Mouse (Mus musculus): ENCODE data around the gene Bcar1. TPM values are rescaled to one million over a fixed set of nuclear protein-coding genes. Genes with fewer than 3 reads are reported as not detected.

Bcar1 gene
- polyA plus RNA-seq, 1 experiment from 2014 or later, result 62.5 TPM

- Histone ChIP-seq H3K4me3 (ENCODE audit: low read depth, low read length) (no peak overlapping the region), H3K9me3 (ENCODE audit: control insufficient read depth, low read length) (no peaks in the 10 kb centered on the region), H3K4me1 (ENCODE audit: control insufficient read depth, insufficient read depth, low read length) (no peaks in the 10 kb centered on the region), H3K36me3 (ENCODE audit: control insufficient read depth, insufficient read depth, low read length) (no peaks in the 10 kb centered on the region), H3K27ac (ENCODE audit: low read depth, low read length) (no peak overlapping the region), H3K27me3 (ENCODE audit: control insufficient read depth, insufficient read depth, low read length) (no peaks in the 10 kb centered on the region), H3K9ac (ENCODE audit: low read length) (no peak overlapping the region), H3K4me2 (ENCODE audit: low read depth) (no peak overlapping the region)
- ATAC-seq (ENCODE audit: insufficient read depth, low FRiP score, low TSS enrichment), result no peak
- WGBS, result 75% methylated on average over 13 of the region's 13 CpGs
- no peak for DNase-seq (ENCODE audit: low spot score)
These were observed 17.1 kb upstream of the Bcar1 start for GRCm38 (mm10) chr8:111760708-111761107.

GRCm38 (mm10) chr8:111758817-111759216, 15.2 kb upstream of the Bcar1 start:
- Histone ChIP-seq H3K4me3 (ENCODE audit: low read depth, low read length) (no peak overlapping the region), H3K9ac (ENCODE audit: low read length) (no peak overlapping the region), H3K27ac (ENCODE audit: low read depth, low read length) (no peak overlapping the region), H3K4me1 (ENCODE audit: control insufficient read depth, insufficient read depth, low read length) (no peaks in the 10 kb centered on the region), H3K27me3 (ENCODE audit: control insufficient read depth, insufficient read depth, low read length) (no peaks in the 10 kb centered on the region), H3K4me2 (ENCODE audit: low read depth) (no peak overlapping the region), H3K36me3 (ENCODE audit: control insufficient read depth, insufficient read depth, low read length) (no peaks in the 10 kb centered on the region), H3K9me3 (ENCODE audit: control insufficient read depth, low read length) (no peaks in the 10 kb centered on the region)
- ATAC-seq (ENCODE audit: insufficient read depth, low FRiP score, low TSS enrichment) (no peak), DNase-seq (ENCODE audit: low spot score) (no peak)
- WGBS, result 89% methylated on average over 5 of the region's 5 CpGs

DNA sequence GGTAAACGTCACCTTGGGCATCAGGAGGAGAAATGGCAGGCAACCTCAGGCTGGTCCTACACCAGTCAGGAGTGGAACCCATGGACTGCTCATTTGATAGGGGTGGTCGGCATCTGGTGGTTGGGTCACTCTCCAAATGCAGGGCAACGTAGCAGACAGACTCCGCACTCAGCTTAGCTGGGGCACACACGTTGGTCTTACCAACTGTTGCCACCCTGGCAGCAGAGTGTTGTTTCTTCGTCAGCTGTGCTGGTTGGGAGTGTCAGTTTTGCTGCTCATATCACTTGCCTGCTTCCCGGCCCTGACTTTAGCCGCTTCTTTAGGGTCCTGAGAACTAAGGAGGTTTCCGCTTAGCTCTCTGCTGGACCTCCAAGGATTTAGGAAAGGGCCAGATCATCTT, 14.0 kb upstream of the Bcar1 start:
- no peak overlapping the region for H3K4me2 ChIP-seq (ENCODE audit: low read depth)
- no peak overlapping the region for H3K27ac ChIP-seq (ENCODE audit: low read depth, low read length)
- no peak overlapping the region for H3K4me3 ChIP-seq (ENCODE audit: low read depth, low read length)
- H3K36me3 ChIP-seq (ENCODE audit: control insufficient read depth, insufficient read depth, low read length), result no peaks in the 10 kb centered on the region
- no peak for ATAC-seq (ENCODE audit: insufficient read depth, low FRiP score, low TSS enrichment)
- H3K4me1 ChIP-seq (ENCODE audit: control insufficient read depth, insufficient read depth, low read length), result no peaks in the 10 kb centered on the region
- no peak for DNase-seq (ENCODE audit: low spot score)
- H3K27me3 ChIP-seq (ENCODE audit: control insufficient read depth, insufficient read depth, low read length), result no peaks in the 10 kb centered on the region
- WGBS, result 92% methylated on average over 9 of the region's 9 CpGs
- H3K9me3 ChIP-seq (ENCODE audit: control insufficient read depth, low read length), result no peaks in the 10 kb centered on the region
- no peak overlapping the region for H3K9ac ChIP-seq (ENCODE audit: low read length)

- H3K27me3 ChIP-seq (ENCODE audit: control insufficient read depth, insufficient read depth, low read length), result no peaks in the 10 kb centered on the region
- no peak overlapping the region for H3K4me2 ChIP-seq (ENCODE audit: low read depth)
- no peak overlapping the region for H3K4me3 ChIP-seq (ENCODE audit: low read depth, low read length)
- no peaks in the 10 kb centered on the region for H3K36me3 ChIP-seq (ENCODE audit: control insufficient read depth, insufficient read depth, low read length)
- H3K27ac ChIP-seq (ENCODE audit: low read depth, low read length), result no peak overlapping the region
- ATAC-seq (ENCODE audit: insufficient read depth, low FRiP score, low TSS enrichment), result no peak
- WGBS, result 92% methylated on average over 6 of the region's 6 CpGs
- no peak overlapping the region for H3K9ac ChIP-seq (ENCODE audit: low read length)
- no peaks in the 10 kb centered on the region for H3K9me3 ChIP-seq (ENCODE audit: control insufficient read depth, low read length)
- DNase-seq (ENCODE audit: low spot score), result no peak
- no peaks in the 10 kb centered on the region for H3K4me1 ChIP-seq (ENCODE audit: control insufficient read depth, insufficient read depth, low read length)
These were observed 11.1 kb upstream of the Bcar1 start for GRCm38 (mm10) chr8:111754736-111755135.

GRCm38 (mm10) chr8:111754088-111754487, 10.5 kb upstream of the Bcar1 start:
- no peak overlapping the region for H3K4me2 ChIP-seq (ENCODE audit: low read depth)
- H3K36me3 ChIP-seq (ENCODE audit: control insufficient read depth, insufficient read depth, low read length), result no peaks in the 10 kb centered on the region
- no peaks in the 10 kb centered on the region for H3K9me3 ChIP-seq (ENCODE audit: control insufficient read depth, low read length)
- H3K27me3 ChIP-seq (ENCODE audit: control insufficient read depth, insufficient read depth, low read length), result no peaks in the 10 kb centered on the region
- H3K27ac ChIP-seq (ENCODE audit: low read depth, low read length), result no peak overlapping the region
- no peak for DNase-seq (ENCODE audit: low spot score)
- H3K4me1 ChIP-seq (ENCODE audit: control insufficient read depth, insufficient read depth, low read length), result no peaks in the 10 kb centered on the region
- no peak overlapping the region for H3K9ac ChIP-seq (ENCODE audit: low read length)
- 74% methylated on average over 2 of the region's 2 CpGs for WGBS
- no peak for ATAC-seq (ENCODE audit: insufficient read depth, low FRiP score, low TSS enrichment)
- no peak overlapping the region for H3K4me3 ChIP-seq (ENCODE audit: low read depth, low read length)

DNA sequence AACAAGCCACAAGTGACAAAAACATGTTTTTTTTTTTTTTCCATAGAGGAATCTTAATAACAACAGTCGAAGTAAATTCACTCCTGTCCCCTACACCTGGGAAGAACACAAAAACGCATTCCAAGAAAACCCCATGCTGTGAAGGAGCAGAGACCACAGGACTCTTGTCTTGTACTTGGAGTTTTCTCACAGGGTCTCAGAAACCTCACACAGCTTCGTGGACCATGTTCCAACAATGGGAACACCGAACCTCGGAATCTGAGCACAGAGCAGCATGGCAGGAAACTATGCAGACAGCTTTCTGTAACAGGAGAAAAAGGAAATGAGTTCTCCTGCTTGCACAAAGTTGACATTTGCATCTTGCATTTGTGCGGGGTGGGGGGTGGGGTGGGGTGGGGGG, 5.2 kb upstream of the Bcar1 start:
- H3K4me3 ChIP-seq (ENCODE audit: low read depth, low read length), result no peak overlapping the region
- no peak for DNase-seq (ENCODE audit: low spot score)
- WGBS, result 67% methylated on average over 6 of the region's 6 CpGs
- no peaks in the 10 kb centered on the region for H3K27me3 ChIP-seq (ENCODE audit: control insufficient read depth, insufficient read depth, low read length)
- ATAC-seq (ENCODE audit: insufficient read depth, low FRiP score, low TSS enrichment), result no peak
- no peak overlapping the region for H3K9ac ChIP-seq (ENCODE audit: low read length)
- H3K4me1 ChIP-seq (ENCODE audit: control insufficient read depth, insufficient read depth, low read length), result peaks cover 14% of the 10 kb centered on the region
- no peaks in the 10 kb centered on the region for H3K36me3 ChIP-seq (ENCODE audit: control insufficient read depth, insufficient read depth, low read length)
- H3K9me3 ChIP-seq (ENCODE audit: control insufficient read depth, low read length), result no peaks in the 10 kb centered on the region
- H3K4me2 ChIP-seq (ENCODE audit: low read depth), result no peak overlapping the region
- no peak overlapping the region for H3K27ac ChIP-seq (ENCODE audit: low read depth, low read length)

DNA sequence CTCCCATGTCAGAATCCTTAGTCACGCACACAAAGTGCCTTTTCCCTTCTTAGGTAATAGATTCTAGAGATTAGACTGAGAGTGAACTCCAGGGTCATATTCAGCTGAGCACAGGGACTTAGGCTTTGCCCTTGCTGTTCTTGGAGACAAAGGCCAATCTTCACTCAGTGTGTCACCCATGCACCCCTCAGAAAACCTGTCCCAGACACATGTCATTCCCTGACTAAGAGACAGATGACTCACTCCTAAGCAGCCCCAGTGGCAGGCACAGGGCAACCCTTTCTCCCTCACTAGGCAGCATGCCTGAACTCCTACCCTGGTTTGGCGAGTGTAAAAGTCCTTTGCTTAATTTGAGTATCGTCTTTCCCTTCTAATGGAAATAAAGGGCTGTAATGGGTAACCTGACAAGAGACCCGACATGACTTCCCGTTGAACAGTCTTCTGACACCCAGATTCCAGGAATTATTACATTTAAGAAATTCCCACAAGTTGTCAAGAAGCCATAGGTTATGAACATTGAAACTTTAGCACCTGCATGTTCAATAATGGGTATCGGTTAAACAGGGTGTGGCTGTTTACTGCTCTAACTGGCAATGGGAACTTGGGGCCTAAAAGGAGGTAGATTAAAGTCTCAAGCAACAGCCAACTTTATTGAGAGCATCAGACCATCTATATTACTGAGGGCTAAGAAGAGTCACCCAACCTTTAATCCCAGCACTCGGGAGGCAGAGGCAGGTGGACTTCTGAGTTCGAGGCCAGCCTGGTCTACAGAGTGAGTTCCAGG, 4.4 kb upstream of the Bcar1 start:
- WGBS, result 80% methylated on average over 8 of the region's 8 CpGs
- Histone ChIP-seq H3K4me3 (ENCODE audit: low read depth, low read length) (no peak overlapping the region), H3K27ac (ENCODE audit: low read depth, low read length) (no peak overlapping the region), H3K4me1 (ENCODE audit: control insufficient read depth, insufficient read depth, low read length) (peaks cover 14% of the 10 kb centered on the region), H3K9ac (ENCODE audit: low read length) (no peak overlapping the region), H3K27me3 (ENCODE audit: control insufficient read depth, insufficient read depth, low read length) (no peaks in the 10 kb centered on the region), H3K36me3 (ENCODE audit: control insufficient read depth, insufficient read depth, low read length) (no peaks in the 10 kb centered on the region), H3K4me2 (ENCODE audit: low read depth) (no peak overlapping the region), H3K9me3 (ENCODE audit: control insufficient read depth, low read length) (no peaks in the 10 kb centered on the region)
- DNase-seq (ENCODE audit: low spot score) (no peak), ATAC-seq (ENCODE audit: insufficient read depth, low FRiP score, low TSS enrichment) (no peak)

DNA sequence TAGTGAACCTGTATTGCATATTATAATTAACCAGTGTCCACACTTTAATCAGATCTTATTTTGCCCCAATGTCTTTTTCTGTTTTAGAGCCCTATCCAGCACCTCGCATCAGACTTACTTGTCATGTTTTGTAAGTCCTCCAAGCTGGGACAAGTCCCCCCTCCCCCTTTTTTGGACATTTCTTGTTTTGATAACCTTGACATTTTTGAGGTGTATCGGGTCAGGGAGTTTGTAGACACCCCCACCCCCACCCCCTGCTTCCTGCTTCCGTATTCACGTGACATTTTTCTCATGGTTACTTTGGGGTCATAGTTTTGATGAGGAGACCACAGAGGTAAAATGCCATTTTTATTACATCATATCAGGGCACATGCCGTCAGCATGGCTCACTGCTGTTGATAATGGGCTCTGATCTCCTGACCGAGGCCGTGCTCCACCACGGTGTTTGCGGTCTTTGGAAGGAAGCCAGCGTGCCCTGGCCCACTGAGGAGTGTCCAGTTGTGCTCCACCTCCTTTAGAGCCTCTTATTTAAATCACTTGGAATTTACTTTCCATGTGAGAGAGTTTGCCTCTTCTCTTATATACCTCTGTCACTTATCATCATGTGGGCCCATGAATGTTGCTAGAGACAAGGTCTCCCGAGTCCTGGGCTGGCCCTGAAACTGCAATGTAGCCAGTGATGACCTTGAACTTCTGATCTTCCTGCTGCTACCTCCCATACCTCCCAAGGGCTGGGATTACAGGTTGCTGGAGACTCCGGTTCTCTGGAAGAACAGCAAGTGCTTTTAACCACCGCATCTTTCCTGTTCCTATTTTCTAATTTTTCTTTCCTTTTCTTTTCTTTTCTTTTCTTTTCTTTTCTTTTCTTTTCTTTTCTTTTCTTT, 3.2 kb upstream of the Bcar1 start:
- Histone ChIP-seq H3K9me3 (ENCODE audit: control insufficient read depth, low read length) (no peaks in the 10 kb centered on the region), H3K27me3 (ENCODE audit: control insufficient read depth, insufficient read depth, low read length) (no peaks in the 10 kb centered on the region), H3K4me2 (ENCODE audit: low read depth) (no peak overlapping the region), H3K36me3 (ENCODE audit: control insufficient read depth, insufficient read depth, low read length) (no peaks in the 10 kb centered on the region), H3K27ac (ENCODE audit: low read depth, low read length) (no peak overlapping the region), H3K9ac (ENCODE audit: low read length) (no peak overlapping the region), H3K4me1 (ENCODE audit: control insufficient read depth, insufficient read depth, low read length) (peaks cover 25% of the 10 kb centered on the region), H3K4me3 (ENCODE audit: low read depth, low read length) (no peak overlapping the region)
- DNase-seq (ENCODE audit: low spot score), result no peak
- 79% methylated on average over 13 of the region's 13 CpGs for WGBS
- ATAC-seq (ENCODE audit: insufficient read depth, low FRiP score, low TSS enrichment), result no peak

Measured in neural tube, embryonic 11.5 days (tissue).